27 mouse cellular contexts compared by ENCODE assay signal in the genomic region with DNA sequence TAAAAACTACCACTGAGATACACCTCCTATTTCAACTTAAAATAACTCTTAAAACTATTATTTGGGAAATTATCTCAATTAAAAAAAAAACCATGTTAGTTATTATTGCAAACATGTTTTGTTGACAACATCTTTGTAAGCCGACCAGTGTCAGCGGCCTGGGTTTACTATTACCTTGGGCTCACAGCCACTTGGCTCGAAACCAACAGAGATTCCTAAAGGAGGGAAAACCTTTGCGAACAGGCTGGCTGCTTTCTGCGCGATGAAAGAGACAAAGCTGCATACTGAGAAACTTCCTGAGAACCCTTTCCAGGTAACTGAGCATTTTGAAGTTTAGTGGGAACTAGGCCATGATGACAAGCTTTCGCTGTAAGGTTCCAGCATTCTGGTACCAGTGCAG. TPM values are rescaled to one million over a fixed set of nuclear protein-coding genes. Genes with fewer than 3 reads are reported as not detected.
DNase-seq lines count a peak whose midpoint lies in the region; ATAC-seq lines count a peak whose summit lies in the region.
"Had no signal": no experiment of that assay in that cellular context is flagged by ENCODE, and none has a peak within 500 bp of the region (broad histone marks: within the 10 kb centered on the region; RNA-seq: fewer than 3 reads in every experiment).

No protein-coding gene starts in this region.

- DNase-seq in adrenal gland, adult (ENCODE audit: inconsistent age in 2 of 2, low spot score in 1 of 2) = peak; percentile 12 to 64
- no peak for DNase-seq in adrenal gland, postnatal 4 days (ENCODE audit: low spot score in 2 of 2)
- DNase-seq in kidney, adult 18-20 months = peak; percentile 64
- DNase-seq in ovary, postnatal 36 days (ENCODE audit: low spot score) = peak; percentile 29
- DNase-seq in ovary, postnatal 10 days (ENCODE audit: low spot score) = no peak
- DNase-seq in heart, embryonic 10.5 days (ENCODE audit: low spot score) = no peak
- DNase-seq: cerebellum, adult 9-11 months; embryo, embryonic 11 days; gastrocnemius, postnatal 25 days had no signal

- no peak overlapping the region for H3K9ac ChIP-seq in kidney, embryonic 16.5 days (replicated peaks; ENCODE audit: low read length)
- H3K9ac ChIP-seq in intestine, embryonic 15.5 days = no peak overlapping the region
- H3K9ac ChIP-seq: forebrain, embryonic 12.5 days; liver, embryonic 12.5 days; lung, embryonic 15.5 days; stomach, embryonic 15.5 days had no signal

- H3K4me1 ChIP-seq in kidney, embryonic 16.5 days (ENCODE audit: insufficient read depth, low read length) = no peaks in the 10 kb centered on the region
- H3K4me1 ChIP-seq in intestine, embryonic 15.5 days (replicated peaks) = no peaks in the 10 kb centered on the region
- H3K4me1 ChIP-seq in heart, embryonic 10.5 days = no peaks in the 10 kb centered on the region
- H3K4me1 ChIP-seq: stomach, embryonic 15.5 days had no signal

- no peaks in the 10 kb centered on the region for H3K36me3 ChIP-seq in kidney, embryonic 16.5 days (ENCODE audit: insufficient read depth, low read length)
- H3K36me3 ChIP-seq in intestine, embryonic 15.5 days = no peaks in the 10 kb centered on the region
- H3K36me3 ChIP-seq in heart, embryonic 10.5 days = no peaks in the 10 kb centered on the region
- H3K36me3 ChIP-seq: forebrain, embryonic 12.5 days; G1E; liver, embryonic 12.5 days; lung, embryonic 15.5 days; stomach, embryonic 15.5 days had no signal

- 75% methylated on average over 7 of the region's 7 CpGs for WGBS in kidney, embryonic 16.5 days
- 79% methylated on average over 7 of the region's 7 CpGs for WGBS in intestine, embryonic 15.5 days
- WGBS in heart, embryonic 10.5 days = 91% methylated on average over 7 of the region's 7 CpGs

- H3K4me2 ChIP-seq in kidney, embryonic 16.5 days (replicated peaks; ENCODE audit: low read depth, low read length) = no peak overlapping the region
- no peak overlapping the region for H3K4me2 ChIP-seq in intestine, embryonic 15.5 days (replicated peaks)
- H3K4me2 ChIP-seq: forebrain, embryonic 12.5 days; heart, embryonic 11.5 days; liver, embryonic 12.5 days; lung, embryonic 15.5 days; stomach, embryonic 15.5 days had no signal

- no peaks in the 10 kb centered on the region for H3K27me3 ChIP-seq in kidney, embryonic 16.5 days (ENCODE audit: insufficient read depth, low read length)
- no peaks in the 10 kb centered on the region for H3K27me3 ChIP-seq in intestine, embryonic 15.5 days (replicated peaks)
- no peaks in the 10 kb centered on the region for H3K27me3 ChIP-seq in heart, embryonic 10.5 days (ENCODE audit: insufficient read depth, poor library complexity, severe bottlenecking)
- H3K27me3 ChIP-seq: forebrain, embryonic 12.5 days; liver, embryonic 12.5 days; lung, embryonic 15.5 days; stomach, embryonic 15.5 days had no signal

- H3K27ac ChIP-seq in kidney, embryonic 16.5 days (ENCODE audit: low read length) = no peak overlapping the region
- H3K27ac ChIP-seq in intestine, embryonic 15.5 days = no peak overlapping the region
- H3K27ac ChIP-seq in heart, embryonic 10.5 days = no peak overlapping the region
- H3K27ac ChIP-seq: forebrain, embryonic 12.5 days; hindbrain, postnatal 0 days; liver, embryonic 12.5 days; lung, embryonic 15.5 days; stomach, embryonic 15.5 days had no signal

- H3K4me3 ChIP-seq in kidney, embryonic 16.5 days (ENCODE audit: low read length) = no peak overlapping the region
- no peak overlapping the region for H3K4me3 ChIP-seq in intestine, embryonic 15.5 days (replicated peaks)
- no peak overlapping the region for H3K4me3 ChIP-seq in heart, embryonic 10.5 days
- H3K4me3 ChIP-seq: forebrain, embryonic 12.5 days; liver, embryonic 12.5 days; lung, embryonic 15.5 days; megakaryocyte, embryonic 14.5 days; stomach, embryonic 15.5 days had no signal

- no peak for ATAC-seq in kidney, embryonic 16.5 days (ENCODE audit: low FRiP score, low TSS enrichment)
- ATAC-seq in intestine, embryonic 15.5 days = no peak
- ATAC-seq: CD4-positive, CD25-positive, alpha-beta regulatory T cell, adult 4 months; hindbrain, postnatal 0 days; midbrain, embryonic 16.5 days had no signal

- H3K9me3 ChIP-seq in kidney, embryonic 16.5 days (ENCODE audit: low read length) = no peaks in the 10 kb centered on the region
- no peaks in the 10 kb centered on the region for H3K9me3 ChIP-seq in intestine, embryonic 15.5 days
- H3K9me3 ChIP-seq in heart, embryonic 10.5 days = no peaks in the 10 kb centered on the region
- H3K9me3 ChIP-seq: forebrain, embryonic 12.5 days; G1E; liver, embryonic 12.5 days; lung, embryonic 15.5 days; megakaryocyte, embryonic 14.5 days; stomach, embryonic 15.5 days had no signal

RNA-seq across cellular contexts. Expression of a gene that starts 3.4 kb away (rescaled TPM):
- not detected for total RNA-seq in adrenal gland, postnatal 4 days (2021)
- not detected in 2 replicates for polyA plus RNA-seq in kidney, embryonic 16.5 days (2015; fragmentation: Nextera tagmentation; extraction: Ambion mirVana)
- polyA plus RNA-seq in intestine, embryonic 15.5 days (2015; fragmentation: Nextera tagmentation; extraction: Ambion mirVana) = not detected in 2 replicates
- polyA plus RNA-seq in heart, embryonic 10.5 days (2016; fragmentation: Nextera tagmentation; extraction: Ambion mirVana) = not detected in 2 replicates
- total RNA-seq: G1E; gastrocnemius, postnatal 25 days; heart, postnatal 25 days; hindbrain, postnatal 0 days; layer of hippocampus, postnatal 14 days; left cerebral cortex, postnatal 10 days had no signal
- polyA plus RNA-seq: CD4-positive, CD25-positive, alpha-beta regulatory T cell, adult 4 months; forebrain, embryonic 12.5 days; G1E; heart, embryonic 11.5 days; hindbrain, postnatal 0 days; large intestine, adult 2 months; liver, embryonic 12.5 days; lung, embryonic 15.5 days; midbrain, embryonic 16.5 days; spleen, adult 2 months; stomach, embryonic 15.5 days; thymus, postnatal 0 days had no signal

RNA-seq across cellular contexts. Expression of a gene that starts 46.7 kb away (rescaled TPM):
- total RNA-seq in adrenal gland, postnatal 4 days (2021) = 10 to 100 TPM; 33.2 to 35.3 TPM
- 4.0 and 4.9 TPM in 2 replicates for polyA plus RNA-seq in kidney, embryonic 16.5 days (2015; fragmentation: Nextera tagmentation; extraction: Ambion mirVana)
- polyA plus RNA-seq in intestine, embryonic 15.5 days (2015; fragmentation: Nextera tagmentation; extraction: Ambion mirVana) = 4.4 TPM in 2 replicates
- polyA plus RNA-seq in heart, embryonic 10.5 days (2016; fragmentation: Nextera tagmentation; extraction: Ambion mirVana) = 4.4 and 4.8 TPM in 2 replicates

Comparison
In these comparisons a context has a peak if more than half of its experiments do, and no peak if none do; other contexts are left out.
1. DNase-seq: peak in adrenal gland, adult (2 of 2), kidney, adult 18-20 months (single experiment) and ovary, postnatal 36 days (single experiment); none in adrenal gland, postnatal 4 days (0 of 2), ovary, postnatal 10 days (single experiment) and heart, embryonic 10.5 days (single experiment).